Mouse (Mus musculus): ENCODE data around the gene Dip2b. TPM values are rescaled to one million over a fixed set of nuclear protein-coding genes. Genes with fewer than 3 reads are reported as not detected.

The Dip2b gene
- polyA plus RNA-seq, 1 experiment from 2014 or later = 18.8 TPM

DNA sequence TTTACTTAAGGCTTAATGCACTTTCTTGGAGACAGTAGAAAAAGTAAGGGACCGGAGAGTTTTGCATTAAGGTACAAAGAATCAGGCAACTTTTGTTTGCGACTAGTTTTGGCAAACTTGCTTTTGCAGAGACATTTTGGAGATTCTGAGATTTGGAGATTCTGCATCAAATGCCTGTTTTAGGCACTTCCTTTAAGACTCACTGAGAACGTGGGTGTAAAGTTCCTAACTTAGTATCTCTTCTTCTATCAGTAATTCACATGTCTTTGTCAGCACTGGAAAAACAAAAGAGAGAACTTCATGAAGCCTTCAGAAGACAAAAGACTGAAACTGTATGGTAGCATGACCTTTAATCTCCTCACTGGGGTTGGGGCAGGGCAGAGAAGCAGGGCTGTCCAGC lies 19.2 kb downstream of the Dip2b start:
- no peak for ATAC-seq
- no peaks in the 10 kb centered on the region for H3K27me3 ChIP-seq
- no peak overlapping the region for H3K4me2 ChIP-seq
- no peak overlapping the region for H3K4me3 ChIP-seq
- 80% methylated on average over 3 of the region's 3 CpGs for WGBS
- H3K36me3 ChIP-seq (ENCODE audit: poor library complexity, severe bottlenecking) = peaks cover 12% of the 10 kb centered on the region; the same call in 1 of the 2 replicates
- H3K27ac ChIP-seq = no peak overlapping the region
- H3K4me1 ChIP-seq = peaks cover 20% of the 10 kb centered on the region
- no peaks in the 10 kb centered on the region for H3K9me3 ChIP-seq (replicated peaks)
- H3K9ac ChIP-seq = no peak overlapping the region

- Histone ChIP-seq H3K27me3 (no peaks in the 10 kb centered on the region), H3K9ac (no peak overlapping the region), H3K4me1 (peaks cover 18% of the 10 kb centered on the region; the same call in 1 of the 2 replicates), H3K27ac (no peak overlapping the region), H3K4me2 (no peak overlapping the region), H3K36me3 (ENCODE audit: poor library complexity, severe bottlenecking) (peaks cover 12% of the 10 kb centered on the region; the same call in 1 of the 2 replicates), H3K4me3 (no peak overlapping the region), H3K9me3 (replicated peaks) (no peaks in the 10 kb centered on the region)
- WGBS = 95% methylated on average over 3 of the region's 3 CpGs
- ATAC-seq = no peak
Measured at GRCm38 (mm10) chr15:100058143-100058542, 19.7 kb downstream of the Dip2b start.

GRCm38 (mm10) chr15:100058912-100059311 lies 20.4 kb downstream of the Dip2b start:
- WGBS = 80% methylated on average over 11 of the region's 11 CpGs
- H3K4me3 ChIP-seq = no peak overlapping the region
- no peak overlapping the region for H3K4me2 ChIP-seq
- H3K27me3 ChIP-seq = no peaks in the 10 kb centered on the region
- H3K36me3 ChIP-seq (ENCODE audit: poor library complexity, severe bottlenecking) = peaks cover 10% of the 10 kb centered on the region; the same call in 1 of the 2 replicates
- H3K9me3 ChIP-seq (replicated peaks) = no peaks in the 10 kb centered on the region
- H3K4me1 ChIP-seq = peaks cover 18% of the 10 kb centered on the region; the same call in 1 of the 2 replicates
- no peak for ATAC-seq
- H3K27ac ChIP-seq = no peak overlapping the region
- H3K9ac ChIP-seq = no peak overlapping the region

- Histone ChIP-seq H3K4me3 (no peak overlapping the region), H3K4me2 (no peak overlapping the region), H3K27me3 (no peaks in the 10 kb centered on the region), H3K9me3 (replicated peaks) (no peaks in the 10 kb centered on the region), H3K27ac (no peak overlapping the region), H3K4me1 (peaks cover 18% of the 10 kb centered on the region; the same call in 1 of the 2 replicates), H3K9ac (no peak overlapping the region), H3K36me3 (ENCODE audit: poor library complexity, severe bottlenecking) (peaks cover 10% of the 10 kb centered on the region; the same call in 1 of the 2 replicates)
- ATAC-seq = no peak
- WGBS = 83% methylated on average over 7 of the region's 7 CpGs
Measured at GRCm38 (mm10) chr15:100059626-100060311, 21.3 kb downstream of the Dip2b start.

GRCm38 (mm10) chr15:100060513-100061140 lies 22.2 kb downstream of the Dip2b start:
- WGBS = 85% methylated on average over 4 of the region's 4 CpGs

GRCm38 (mm10) chr15:100061377-100061776 lies 22.9 kb downstream of the Dip2b start:
- 94% methylated on average over 3 of the region's 3 CpGs for WGBS
- H3K4me2 ChIP-seq = no peak overlapping the region
- no peak overlapping the region for H3K9ac ChIP-seq
- no peaks in the 10 kb centered on the region for H3K36me3 ChIP-seq (ENCODE audit: poor library complexity, severe bottlenecking)
- H3K27me3 ChIP-seq = no peaks in the 10 kb centered on the region
- no peak overlapping the region for H3K4me3 ChIP-seq
- H3K27ac ChIP-seq = no peak overlapping the region
- ATAC-seq = no peak
- no peaks in the 10 kb centered on the region for H3K9me3 ChIP-seq (replicated peaks)
- H3K4me1 ChIP-seq = peaks cover 26% of the 10 kb centered on the region; the same call in 1 of the 2 replicates

More at GRCm38 (mm10) chr15:100060513-100061140, 22.2 kb downstream of the Dip2b start:
- no peak for ATAC-seq
- no peaks in the 10 kb centered on the region for H3K9me3 ChIP-seq (replicated peaks)
- no peak overlapping the region for H3K9ac ChIP-seq
- peaks cover 3% of the 10 kb centered on the region; the same call in 1 of the 2 replicates for H3K36me3 ChIP-seq (ENCODE audit: poor library complexity, severe bottlenecking)
- H3K27ac ChIP-seq = no peak overlapping the region
- no peak overlapping the region for H3K4me3 ChIP-seq
- no peak overlapping the region for H3K4me2 ChIP-seq
- H3K27me3 ChIP-seq = no peaks in the 10 kb centered on the region
- peaks cover 19% of the 10 kb centered on the region; the same call in 1 of the 2 replicates for H3K4me1 ChIP-seq

GRCm38 (mm10) chr15:100063229-100063773 lies 24.8 kb downstream of the Dip2b start:
- 94% methylated on average over 13 of the region's 13 CpGs for WGBS
- no peak for ATAC-seq
- Histone ChIP-seq H3K4me3 (no peak overlapping the region), H3K36me3 (ENCODE audit: poor library complexity, severe bottlenecking) (no peaks in the 10 kb centered on the region), H3K4me2 (no peak overlapping the region), H3K27ac (no peak overlapping the region), H3K9me3 (replicated peaks) (no peaks in the 10 kb centered on the region), H3K27me3 (no peaks in the 10 kb centered on the region), H3K9ac (no peak overlapping the region), H3K4me1 (peaks cover 37% of the 10 kb centered on the region; the same call in 1 of the 2 replicates)

GRCm38 (mm10) chr15:100066702-100067101 lies 28.2 kb downstream of the Dip2b start:
- no peak overlapping the region for H3K4me2 ChIP-seq
- H3K36me3 ChIP-seq (ENCODE audit: poor library complexity, severe bottlenecking) = no peaks in the 10 kb centered on the region
- H3K27me3 ChIP-seq = no peaks in the 10 kb centered on the region
- no peaks in the 10 kb centered on the region for H3K9me3 ChIP-seq (replicated peaks)
- no peak overlapping the region for H3K9ac ChIP-seq
- H3K4me3 ChIP-seq = no peak overlapping the region
- H3K4me1 ChIP-seq = peaks cover 28% of the 10 kb centered on the region; the same call in 1 of the 2 replicates
- H3K27ac ChIP-seq = 0 out of 2 replicates have a peak overlapping the region, but pooled peaks have one; percentile 20
- peak; percentile 57; the same call in 1 of the 2 replicates for ATAC-seq
- 33% methylated on average over 9 of the region's 9 CpGs for WGBS

GRCm38 (mm10) chr15:100069101-100069500 lies 30.6 kb downstream of the Dip2b start:
- Histone ChIP-seq H3K9ac (no peak overlapping the region), H3K9me3 (replicated peaks) (no peaks in the 10 kb centered on the region), H3K27me3 (no peaks in the 10 kb centered on the region), H3K27ac (no peak overlapping the region), H3K36me3 (ENCODE audit: poor library complexity, severe bottlenecking) (no peaks in the 10 kb centered on the region), H3K4me2 (no peak overlapping the region), H3K4me3 (no peak overlapping the region), H3K4me1 (peaks cover 30% of the 10 kb centered on the region; the same call in 1 of the 2 replicates)
- ATAC-seq = no peak
- WGBS = 89% methylated on average over 4 of the region's 4 CpGs

DNA sequence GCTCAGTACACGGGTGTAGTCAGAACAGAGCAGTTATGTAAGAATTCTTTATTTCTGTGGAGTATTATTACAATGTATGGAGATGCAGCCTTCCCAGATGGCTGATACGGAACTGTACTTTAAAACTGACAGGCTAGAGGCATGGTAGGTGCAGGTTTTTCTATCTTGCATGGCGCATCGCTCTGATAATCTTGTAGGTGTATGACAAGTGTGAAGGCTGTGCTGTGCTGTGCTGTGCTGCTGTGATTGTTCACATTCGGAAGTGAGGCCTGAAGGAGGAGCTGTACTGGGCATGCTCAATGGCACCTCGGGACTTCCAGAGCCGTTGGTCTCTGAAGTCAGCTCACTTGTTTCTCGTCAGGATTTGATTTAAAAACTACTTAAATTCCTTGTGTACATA lies 31.6 kb downstream of the Dip2b start:
- Histone ChIP-seq H3K9me3 (replicated peaks) (no peaks in the 10 kb centered on the region), H3K9ac (no peak overlapping the region), H3K4me3 (no peak overlapping the region), H3K4me1 (peaks cover 35% of the 10 kb centered on the region; the same call in 1 of the 2 replicates), H3K27ac (no peak overlapping the region), H3K4me2 (no peak overlapping the region), H3K27me3 (no peaks in the 10 kb centered on the region), H3K36me3 (ENCODE audit: poor library complexity, severe bottlenecking) (no peaks in the 10 kb centered on the region)
- no peak for ATAC-seq
- 85% methylated on average over 8 of the region's 8 CpGs for WGBS

- Histone ChIP-seq H3K27ac (no peak overlapping the region), H3K36me3 (ENCODE audit: poor library complexity, severe bottlenecking) (no peaks in the 10 kb centered on the region), H3K9me3 (replicated peaks) (no peaks in the 10 kb centered on the region), H3K4me2 (no peak overlapping the region), H3K27me3 (no peaks in the 10 kb centered on the region), H3K4me3 (no peak overlapping the region), H3K4me1 (peaks cover 23% of the 10 kb centered on the region; the same call in 1 of the 2 replicates), H3K9ac (no peak overlapping the region)
- 83% methylated on average over 3 of the region's 3 CpGs for WGBS
- no peak for ATAC-seq
Measured at GRCm38 (mm10) chr15:100071819-100072218, 33.4 kb downstream of the Dip2b start.
